Mouse (Mus musculus): ENCODE results near the gene Vmn1r23.
"Not testable (repeated sequence)": the region's sequence is repeated elsewhere in the genome, so short reads cannot be mapped to it uniquely, and the experiment has no call there.

Vmn1r23 gene

DNA sequence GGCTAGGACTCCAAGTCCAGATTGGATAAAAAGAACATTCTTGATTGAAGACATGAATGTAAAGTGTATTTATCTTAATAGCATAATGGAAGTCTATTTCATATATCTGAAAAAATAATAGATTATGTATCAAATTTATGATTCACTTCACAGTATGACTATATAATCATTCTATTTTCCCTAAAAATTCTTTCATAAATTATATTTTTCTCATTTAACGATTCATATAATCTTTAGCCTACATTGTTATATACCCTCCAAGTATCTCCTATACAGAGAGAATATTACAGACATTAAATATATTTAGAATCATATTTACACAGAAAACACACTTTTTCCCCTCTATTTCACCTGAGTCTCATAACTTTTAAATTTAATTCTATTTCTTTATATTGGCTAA, at the start of gene Vmn1r23:
TSS of gene Vmn1r23 (minus strand) at position 101 of the 400 bp plus-strand sequence.
- DNase-seq (ENCODE audit: low read depth, low spot score) = no peak

DNA sequence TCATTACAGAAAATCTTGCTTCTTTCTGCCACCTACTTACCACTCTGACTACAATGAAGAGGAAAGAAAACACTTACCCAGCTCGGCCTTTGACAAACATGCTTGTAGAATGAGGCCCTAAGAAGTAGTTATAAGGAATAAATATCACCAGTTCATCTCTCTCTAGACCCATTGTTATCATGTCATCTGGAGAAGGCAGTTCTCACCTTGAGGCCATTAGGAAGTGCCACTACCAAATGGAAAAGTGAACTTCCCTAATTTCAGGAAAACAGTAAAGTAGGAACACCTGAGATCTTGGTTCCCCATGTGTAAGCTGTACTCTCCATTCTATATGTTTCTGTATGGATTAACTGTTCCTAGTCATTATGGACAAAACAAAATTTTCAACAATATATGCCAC, 34.8 kb upstream of the Vmn1r23 start, which contains the start of gene Vmn1r24:
TSS of gene Vmn1r24 (minus strand) at position 101 of the 400 bp plus-strand sequence.
- DNase-seq (ENCODE audit: low read depth, low spot score) = not testable (repeated sequence)

DNA sequence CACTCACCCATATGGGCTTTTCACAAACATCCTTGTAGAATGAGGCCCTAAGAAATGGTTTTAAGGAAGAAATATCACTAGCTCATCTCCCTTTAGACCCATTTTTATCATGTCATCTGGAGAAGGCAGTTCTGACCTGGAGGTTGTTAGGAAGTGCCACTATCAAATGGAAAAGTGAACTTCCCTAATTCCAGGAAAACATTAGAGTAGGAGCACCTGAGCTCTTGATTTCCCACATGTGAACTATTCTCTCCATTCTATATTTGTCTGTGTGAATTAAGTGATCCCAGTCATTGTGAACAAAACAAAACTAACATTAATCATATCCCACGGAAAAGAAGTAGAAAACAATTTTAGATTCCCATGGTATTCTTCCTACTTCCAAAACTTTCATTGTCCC, 18.7 kb downstream of the Vmn1r23 start, which contains the start of gene Vmn1r22:
TSS of gene Vmn1r22 (minus strand) at position 101 of the 400 bp plus-strand sequence.
- no peak for DNase-seq (ENCODE audit: low read depth, low spot score)
